Mouse (Mus musculus): ENCODE measurements around the gene Kdm3a.

GRCm38 (mm10) chr6:71590154-71590553 is 42.6 kb downstream of the Kdm3a start:
- TF ChIP-seq MAZ (IDR thresholded peaks at IDR 0.05; ENCODE audit: low read depth, low read length) (no peak), CTCF (conservative IDR thresholded peaks at IDR 0.05 in 1 of 2, IDR thresholded peaks at IDR 0.05 in 1 of 2; ENCODE audit: low read depth in 2 of 2, low read length in 2 of 2) (no peak), ZMIZ1 (IDR thresholded peaks at IDR 0.05; ENCODE audit: low read depth, low read length) (no peak), POLR2A (IDR thresholded peaks at IDR 0.05; ENCODE audit: low read depth, low read length) (no peak), ETS1 (conservative IDR thresholded peaks at IDR 0.05; ENCODE audit: low read depth, low read length) (no peak), TCF12 (IDR thresholded peaks at IDR 0.05; ENCODE audit: low read depth, low read length) (no peak), ZC3H11A (IDR thresholded peaks at IDR 0.05; ENCODE audit: low read depth, low read length) (no peak), BHLHE40 (IDR thresholded peaks at IDR 0.05; ENCODE audit: low read depth, low read length) (no peak), CHD1 (IDR thresholded peaks at IDR 0.05; ENCODE audit: low read depth, low read length) (no peak), HCFC1 (IDR thresholded peaks at IDR 0.05; ENCODE audit: low read depth, low read length) (no peak)
